Mouse (Mus musculus): Measurements from ENCODE around the gene Krtap15. TPM values are rescaled to one million over a fixed set of nuclear protein-coding genes. Genes with fewer than 3 reads are reported as not detected.

Gene Krtap15
- polyA plus RNA-seq, 1 experiment from 2014 or later, result not detected

DNA sequence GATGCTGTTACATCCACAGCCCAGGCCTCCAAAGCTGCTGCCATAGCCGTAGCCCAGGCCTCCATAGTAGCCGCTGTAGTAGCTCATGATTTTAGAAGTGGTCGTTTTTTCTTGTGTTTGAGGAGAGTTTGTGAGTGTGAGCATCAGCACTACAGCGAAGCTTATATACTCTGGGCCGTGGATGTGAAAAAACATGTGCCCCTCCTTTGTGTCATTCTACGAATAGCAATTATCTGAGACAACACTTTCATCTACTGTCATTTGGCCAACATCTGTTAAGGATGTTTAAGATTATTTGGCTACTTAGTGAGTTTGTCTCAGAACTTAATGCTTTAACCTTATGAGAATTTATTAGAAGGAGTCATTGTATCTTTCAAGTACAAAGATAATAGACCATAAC lies 49.3 kb downstream of the Krtap15 start, which contains the start of gene Krtap19-1:
Gene Krtap19-1, minus strand, starts transcription at position 101 of the 400 bp plus-strand sequence.
- ATAC-seq (ENCODE audit: low FRiP score), result no peak
- no peaks in the 10 kb centered on the region for H3K9me3 ChIP-seq (replicated peaks)
- no peaks in the 10 kb centered on the region for H3K4me1 ChIP-seq
- WGBS, result 89% methylated on average over 6 of the region's 6 CpGs
- no peak within 1 kb of the TSS for H3K9ac ChIP-seq (replicated peaks)
- H3K4me3 ChIP-seq (replicated peaks), result no peak within 1 kb of the TSS
- no peak within 1 kb of the TSS for H3K27ac ChIP-seq (replicated peaks)
- no peak within 1 kb of the TSS for H3K4me2 ChIP-seq
- H3K27me3 ChIP-seq (replicated peaks), result no peaks in the 10 kb centered on the region
- no peaks in the 10 kb centered on the region for H3K36me3 ChIP-seq

DNA sequence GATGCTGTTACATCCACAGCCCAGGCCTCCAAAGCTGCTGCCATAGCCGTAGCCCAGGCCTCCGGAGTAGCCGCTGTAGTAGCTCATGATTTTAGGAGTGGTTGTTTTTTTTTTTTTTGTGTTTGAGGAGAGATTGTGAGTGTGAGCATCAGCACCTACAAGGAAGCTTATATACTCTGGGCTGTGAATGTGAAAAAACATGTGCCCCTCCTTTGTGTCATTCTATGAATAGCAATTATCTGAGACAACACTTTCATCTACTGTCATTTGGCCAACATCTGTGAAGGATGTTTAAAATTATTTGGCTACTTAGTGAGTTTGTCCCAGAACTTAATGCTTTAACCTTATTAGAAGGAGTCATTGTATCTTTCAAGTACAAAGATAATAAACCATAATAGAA lies 54.2 kb downstream of the Krtap15 start, which contains the start of gene Krtap19-2:
Gene Krtap19-2, minus strand, starts transcription at position 101 of the 400 bp plus-strand sequence.
- H3K9me3 ChIP-seq (replicated peaks), result no peaks in the 10 kb centered on the region
- H3K4me2 ChIP-seq, result no peak within 1 kb of the TSS
- no peaks in the 10 kb centered on the region for H3K4me1 ChIP-seq
- no peak for ATAC-seq (ENCODE audit: low FRiP score)
- no peak within 1 kb of the TSS for H3K27ac ChIP-seq (replicated peaks)
- H3K27me3 ChIP-seq (replicated peaks), result no peaks in the 10 kb centered on the region
- 91% methylated on average over 3 of the region's 3 CpGs for whole genome bisulfite sequencing
- H3K9ac ChIP-seq (replicated peaks), result no peak within 1 kb of the TSS
- H3K36me3 ChIP-seq, result no peaks in the 10 kb centered on the region
- no peak within 1 kb of the TSS for H3K4me3 ChIP-seq (replicated peaks)

DNA sequence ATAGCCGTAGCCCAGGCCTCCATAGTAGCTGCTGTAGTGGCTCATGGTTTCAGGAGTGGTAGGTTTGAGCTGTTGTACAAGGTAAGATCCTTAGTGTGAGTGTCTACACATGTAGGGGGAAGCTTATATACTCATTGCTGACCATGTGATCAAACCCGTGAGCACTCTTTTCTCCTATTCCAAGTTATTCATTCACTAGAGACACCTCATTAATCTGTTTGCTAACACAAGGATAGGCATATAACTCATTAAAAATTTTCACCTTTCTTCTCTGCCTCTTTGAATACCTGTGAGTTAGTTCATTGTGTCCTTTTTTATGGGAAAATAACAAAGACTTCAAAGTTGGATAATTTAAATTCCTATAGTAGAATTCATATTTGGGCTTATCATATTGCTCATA lies 57.9 kb downstream of the Krtap15 start, which contains the start of gene Krtap19-3:
Gene Krtap19-3, minus strand, starts transcription at position 101 of the 400 bp plus-strand sequence.
- Histone ChIP-seq H3K4me3 (replicated peaks) (no peak within 1 kb of the TSS), H3K27me3 (replicated peaks) (no peaks in the 10 kb centered on the region), H3K9me3 (replicated peaks) (no peaks in the 10 kb centered on the region), H3K27ac (replicated peaks) (no peak within 1 kb of the TSS), H3K4me1 (no peaks in the 10 kb centered on the region), H3K9ac (replicated peaks) (no peak within 1 kb of the TSS), H3K4me2 (no peak within 1 kb of the TSS), H3K36me3 (no peaks in the 10 kb centered on the region)
- 91% methylated on average over 2 of the region's 2 CpGs for WGBS
- no peak for ATAC-seq (ENCODE audit: low FRiP score)

Other genes starting within 250 kb of the Krtap15 start
- gene Krtap24-1, start 207.9 kb upstream of the Krtap15 start, polyA plus RNA-seq (2015; fragmentation: Nextera tagmentation; extraction: Ambion mirVana), result not detected in 2 replicates
- not detected in 2 replicates for gene 2310079G19Rik, start 192.5 kb upstream of the Krtap15 start, polyA plus RNA-seq (2015; fragmentation: Nextera tagmentation; extraction: Ambion mirVana)
- 0.15 TPM in 1 of 2 replicates, not detected in the other for gene Krtap26-1, start 172.4 kb upstream of the Krtap15 start, polyA plus RNA-seq (2015; fragmentation: Nextera tagmentation; extraction: Ambion mirVana)
- not detected in 2 replicates for gene Krtap27-1, start 148.5 kb upstream of the Krtap15 start, polyA plus RNA-seq (2015; fragmentation: Nextera tagmentation; extraction: Ambion mirVana)
- gene 2310061N02Rik, start 112.3 kb upstream of the Krtap15 start, polyA plus RNA-seq (2015; fragmentation: Nextera tagmentation; extraction: Ambion mirVana), result not detected in 2 replicates
- not detected in 2 replicates for gene Krtap13-1, start 91.4 kb upstream of the Krtap15 start, polyA plus RNA-seq (2015; fragmentation: Nextera tagmentation; extraction: Ambion mirVana)
- not detected in 2 replicates for gene Krtap13, start 68.6 kb upstream of the Krtap15 start, polyA plus RNA-seq (2015; fragmentation: Nextera tagmentation; extraction: Ambion mirVana)
- not detected in 2 replicates for gene 2310034C09Rik, start 61.4 kb upstream of the Krtap15 start, polyA plus RNA-seq (2015; fragmentation: Nextera tagmentation; extraction: Ambion mirVana)
- not detected in 2 replicates for gene 2310057N15Rik, start 46.0 kb upstream of the Krtap15 start, polyA plus RNA-seq (2015; fragmentation: Nextera tagmentation; extraction: Ambion mirVana)
- not detected in 2 replicates for gene Gm5965, start 42.3 kb upstream of the Krtap15 start, polyA plus RNA-seq (2015; fragmentation: Nextera tagmentation; extraction: Ambion mirVana)
- gene Gm20741, start 8.0 kb upstream of the Krtap15 start, polyA plus RNA-seq (2015; fragmentation: Nextera tagmentation; extraction: Ambion mirVana), result not detected in 2 replicates
- not detected in 2 replicates for gene Krtap14, start 5.9 kb downstream of the Krtap15 start, polyA plus RNA-seq (2015; fragmentation: Nextera tagmentation; extraction: Ambion mirVana)
- gene Krtap19-1, start 49.2 kb downstream of the Krtap15 start, polyA plus RNA-seq (2015; fragmentation: Nextera tagmentation; extraction: Ambion mirVana), result not detected in 2 replicates
- gene Krtap19-2, start 54.1 kb downstream of the Krtap15 start, polyA plus RNA-seq (2015; fragmentation: Nextera tagmentation; extraction: Ambion mirVana), result not detected in 2 replicates
- gene Krtap19-3, start 57.8 kb downstream of the Krtap15 start, polyA plus RNA-seq (2015; fragmentation: Nextera tagmentation; extraction: Ambion mirVana), result not detected in 2 replicates
- not detected in 2 replicates for gene Krtap19-4, start 64.9 kb downstream of the Krtap15 start, polyA plus RNA-seq (2015; fragmentation: Nextera tagmentation; extraction: Ambion mirVana)
- gene Krtap19-5, start 76.2 kb downstream of the Krtap15 start, polyA plus RNA-seq (2015; fragmentation: Nextera tagmentation; extraction: Ambion mirVana), result not detected in 2 replicates
- gene Krtap19-9b, start 112.0 kb downstream of the Krtap15 start, polyA plus RNA-seq (2015; fragmentation: Nextera tagmentation; extraction: Ambion mirVana), result not detected in 2 replicates
- not detected in 2 replicates for gene Krtap16-3, start 142.7 kb downstream of the Krtap15 start, polyA plus RNA-seq (2015; fragmentation: Nextera tagmentation; extraction: Ambion mirVana)
- gene Krtap22-2, start 190.5 kb downstream of the Krtap15 start, polyA plus RNA-seq (2015; fragmentation: Nextera tagmentation; extraction: Ambion mirVana), result not detected in 2 replicates
- gene Gm10229, start 195.1 kb downstream of the Krtap15 start, polyA plus RNA-seq (2015; fragmentation: Nextera tagmentation; extraction: Ambion mirVana), result not detected in 2 replicates
- gene Krtap6-1, start 211.5 kb downstream of the Krtap15 start, polyA plus RNA-seq (2015; fragmentation: Nextera tagmentation; extraction: Ambion mirVana), result not detected in 2 replicates
- not detected in 2 replicates for gene Gm10228, start 221.3 kb downstream of the Krtap15 start, polyA plus RNA-seq (2015; fragmentation: Nextera tagmentation; extraction: Ambion mirVana)
- not detected in 2 replicates for gene Krtap6-5, start 227.7 kb downstream of the Krtap15 start, polyA plus RNA-seq (2015; fragmentation: Nextera tagmentation; extraction: Ambion mirVana)
- not detected in 2 replicates for gene 1110025L11Rik, start 243.8 kb downstream of the Krtap15 start, polyA plus RNA-seq (2015; fragmentation: Nextera tagmentation; extraction: Ambion mirVana)